Mouse (Mus musculus): ENCODE data around the gene Bsph1. TPM values are rescaled to one million over a fixed set of nuclear protein-coding genes. Genes with fewer than 3 reads are reported as not detected.
"Not testable (repeated sequence)": the region's sequence is repeated elsewhere in the genome, so short reads cannot be mapped to it uniquely, and the experiment has no call there.

Bsph1 gene
- total RNA-seq (2021): not detected
- long read RNA-seq, experiment 1: 0 reads
- long read RNA-seq, experiment 2: 0 reads

GRCm38 (mm10) chr7:13450541-13450940, at the start of gene Bsph1:
Gene Bsph1 (plus strand): TSS chr7:13450841.
- H3K4me3 ChIP-seq; DNase-seq; intact Hi-C loops (cut with DNase I); H3K27ac ChIP-seq: not testable (repeated sequence)

DNA sequence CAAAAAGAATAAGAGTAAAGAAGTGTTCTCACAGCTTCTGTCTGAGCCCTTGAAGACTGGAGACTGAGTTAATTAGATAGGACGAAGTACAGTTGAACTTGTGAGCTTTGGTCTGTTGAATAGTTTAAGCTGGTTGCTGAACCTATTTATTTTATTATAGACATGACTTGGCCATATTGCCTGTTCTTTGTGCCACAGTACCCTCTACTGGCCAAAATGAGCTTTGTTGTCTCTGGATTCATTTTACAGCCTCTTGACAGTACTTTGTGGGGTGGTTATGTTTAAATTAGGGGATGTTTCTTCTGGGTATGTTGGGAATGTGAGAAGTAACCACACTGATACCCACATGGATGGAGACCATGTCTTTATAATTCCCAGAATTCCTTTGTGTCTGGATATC, 60.9 kb downstream of the Bsph1 start:
- H3K27ac ChIP-seq: no peak overlapping the region
- no peak for DNase-seq
- peak; percentile 52 for TF ChIP-seq CTCF (IDR thresholded peaks at IDR 0.05)
- H3K4me3 ChIP-seq: no peak overlapping the region
- intact Hi-C loops (cut with DNase I): loop anchor here (2.0 kb wide), 1 partner anchor 223 kb away; no protein-coding TSS in a partner anchor

Other genes with a start within 250 kb of the Bsph1 start
- gene Vmn1r89, start 237.8 kb upstream of the Bsph1 start, total RNA-seq (2021): not detected
- gene Lig1, start 173.6 kb upstream of the Bsph1 start, total RNA-seq (2021): 1 to 10 TPM; 1.1 to 1.4 TPM
- 10 to 100 TPM; 12.6 to 14.5 TPM for gene Zswim9, start 172.1 kb upstream of the Bsph1 start, total RNA-seq (2021)
- gene Pla2g4c, start 126.2 kb upstream of the Bsph1 start, total RNA-seq (2021): under 1 TPM in 1 of 2 experiments, not detected in 1; 0.14 TPM
- not detected for gene Cabp5, start 52.7 kb upstream of the Bsph1 start, total RNA-seq (2021)
- gene Bsph2, start 120.2 kb downstream of the Bsph1 start, total RNA-seq (2021): not detected
- gene Sult2a5, start 173.1 kb downstream of the Bsph1 start, total RNA-seq (2021): not detected